Mouse (Mus musculus) forebrain, embryonic 15.5 days (tissue): ENCODE measurements around the gene Gnat1. TPM values are rescaled to one million over a fixed set of nuclear protein-coding genes. Genes with fewer than 3 reads are reported as not detected.

Experiments used
- ATAC-seq: fragments of 200-750 bp; cut with Nextera tagmentation; replicated peaks from 2 replicates; pipeline ENCODE4 v1.8.0; 2017; ENCODE audit warnings: mild to moderate bottlenecking, moderate TSS enrichment, moderate library complexity
- H3K27ac ChIP-seq: fragments of 300-500 bp; sonication (generic); replicated peaks from 2 replicates; pipeline ENCODE4 v1.5.1; 2015; ENCODE audit warnings: mild to moderate bottlenecking, inconsistent platforms
- H3K27me3 ChIP-seq: fragments of 300-500 bp; sonication (generic); 2 replicates; pipeline ENCODE4 v1.6.1; 2015; ENCODE audit warnings: inconsistent platforms
- H3K36me3 ChIP-seq: fragments of 300-500 bp; sonication (generic); 2 replicates; pipeline ENCODE4 v1.6.1; 2015; ENCODE audit warnings: mild to moderate bottlenecking, inconsistent platforms
- H3K4me1 ChIP-seq: fragments of 300-500 bp; sonication (generic); 2 replicates; pipeline ENCODE4 v1.6.1; 2015; ENCODE audit warnings: inconsistent platforms
- H3K4me2 ChIP-seq: fragments of 300-500 bp; sonication (generic); replicated peaks from 2 replicates; pipeline ENCODE4 v1.6.1; 2015; ENCODE audit warnings: mild to moderate bottlenecking, inconsistent platforms
- H3K4me3 ChIP-seq: fragments of 300-500 bp; sonication (generic); 2 replicates; pipeline ENCODE4 v1.5.1; 2015; ENCODE audit warnings: mild to moderate bottlenecking, inconsistent platforms
- H3K9ac ChIP-seq: fragments of 300-500 bp; sonication (generic); replicated peaks from 2 replicates; pipeline ENCODE4 v1.6.1; 2015; ENCODE audit warnings: mild to moderate bottlenecking, inconsistent platforms
- H3K9me3 ChIP-seq: fragments of 300-500 bp; sonication (generic); 2 replicates; pipeline ENCODE4 v1.6.1; 2016; ENCODE audit warnings: inconsistent platforms
- WGBS: fragments of 180-500 bp; shearing (Covaris S2); methylation state at CpG from one replicate; pipeline ENCODE4 v1.1.7; 2015; ENCODE audit warnings: mixed read lengths; 5-methylcytosine and 5-hydroxymethylcytosine counted together
- polyA plus RNA-seq: library from polyadenylated mRNA; unstranded; fragments of >200 nt; fragmentation: Nextera tagmentation; extraction: Ambion mirVana; gene quantifications from 2 replicates; pipeline ENCODE4 v1.2.1, GENCODE M21; 2015

The Gnat1 gene
- polyA plus RNA-seq = 1.7 and 1.8 TPM in 2 replicates

DNA sequence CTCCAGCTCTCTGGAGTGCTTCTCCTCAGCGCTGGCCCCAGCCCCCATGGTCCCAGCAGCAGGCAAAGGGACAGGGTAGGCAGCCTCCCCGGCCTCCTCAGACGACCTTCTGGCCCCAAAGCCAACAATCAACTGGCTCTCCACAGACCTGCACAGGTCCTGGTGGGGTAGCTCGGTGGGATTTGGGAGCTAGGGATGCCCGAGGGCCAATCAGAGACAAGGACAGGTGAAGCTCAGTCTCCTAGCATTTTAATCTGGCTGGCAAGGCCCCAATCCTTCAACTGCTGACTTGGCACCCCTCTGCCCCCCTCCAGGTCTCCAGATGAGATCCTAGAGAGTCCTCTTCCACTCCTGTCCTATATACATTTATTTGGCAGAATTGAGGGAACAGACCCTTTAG is at the start of gene Gnat1:
Gene Gnat1, minus strand, starts transcription at position 212 of the 400 bp plus-strand sequence.
- H3K4me3 ChIP-seq = no peak within 1 kb of the TSS
- H3K4me1 ChIP-seq = peaks cover 18% of the 10 kb centered on the region
- peaks cover 19% of the 10 kb centered on the region; the same call in 1 of the 2 replicates for H3K36me3 ChIP-seq
- H3K4me2 ChIP-seq = no peak within 1 kb of the TSS
- no peak within 1 kb of the TSS for H3K27ac ChIP-seq
- ATAC-seq = no peak
- no peaks in the 10 kb centered on the region for H3K9me3 ChIP-seq
- H3K27me3 ChIP-seq = peaks cover 25% of the 10 kb centered on the region
- 45% methylated on average over 5 of the region's 5 CpGs for WGBS
- H3K9ac ChIP-seq = no peak within 1 kb of the TSS

DNA sequence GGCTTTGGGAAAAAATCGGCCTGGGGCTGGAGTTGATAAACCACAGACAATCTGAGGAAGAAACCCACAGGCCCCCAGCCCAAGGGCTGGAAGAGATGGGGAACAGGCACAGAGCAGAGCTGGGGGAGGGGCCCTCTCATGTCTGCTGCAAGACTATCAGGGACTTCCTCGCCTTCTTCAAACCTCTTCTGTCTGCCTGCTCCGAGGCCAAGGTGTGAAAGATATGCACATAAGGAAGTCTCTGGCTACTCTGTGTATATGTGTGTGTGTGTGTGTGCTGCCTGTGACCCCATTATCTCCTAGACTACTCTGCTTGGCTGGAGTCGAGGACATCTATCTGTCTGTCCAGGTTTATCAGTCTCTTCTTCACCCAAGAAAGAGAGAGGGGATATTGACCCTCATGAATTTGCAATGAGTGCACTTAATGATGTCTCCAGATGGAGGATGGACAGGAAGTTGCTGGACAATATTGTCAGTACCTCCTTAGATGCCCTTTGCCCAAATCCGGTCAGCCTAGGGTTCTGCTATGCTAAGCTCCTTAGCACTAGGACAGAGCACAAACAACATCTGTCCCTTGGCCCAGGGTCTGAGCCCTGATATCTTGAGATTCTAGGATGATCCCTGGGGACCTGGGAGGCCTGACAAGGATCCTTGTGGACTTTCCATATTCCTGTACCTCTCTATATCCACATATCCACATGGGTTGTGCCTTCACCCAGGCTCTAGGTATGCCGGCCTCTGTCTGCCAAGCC is 49.6 kb upstream of the Gnat1 start:
- Histone ChIP-seq H3K4me3 (no peak overlapping the region), H3K4me1 (peaks cover 35% of the 10 kb centered on the region), H3K27me3 (no peaks in the 10 kb centered on the region), H3K9ac (no peak overlapping the region), H3K27ac (peak overlapping the region; percentile 63), H3K36me3 (no peaks in the 10 kb centered on the region), H3K4me2 (no peak overlapping the region), H3K9me3 (no peaks in the 10 kb centered on the region)
- WGBS = 73% methylated on average over 6 of the region's 6 CpGs
- ATAC-seq = no peak

DNA sequence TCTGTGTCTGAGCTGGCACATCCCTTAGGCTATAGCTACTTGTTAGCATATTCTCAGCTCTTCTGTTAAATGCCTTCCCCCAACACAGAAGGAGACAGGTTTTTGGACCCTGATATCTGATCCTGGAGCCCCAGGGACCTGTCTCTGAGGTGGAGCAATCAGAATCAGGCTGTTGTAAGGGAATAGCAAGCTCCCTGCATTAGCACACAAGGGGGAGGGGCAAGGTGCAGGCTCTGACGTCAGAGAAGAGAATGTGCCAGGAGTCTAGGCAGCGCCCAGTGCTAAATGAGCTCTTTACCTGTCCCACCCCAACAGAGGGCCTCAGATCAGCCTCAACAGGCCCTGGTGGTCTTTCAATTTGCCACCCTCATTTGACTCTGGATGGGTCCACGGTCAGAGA is 47.5 kb upstream of the Gnat1 start:
- H3K27ac ChIP-seq = no peak overlapping the region
- no peaks in the 10 kb centered on the region for H3K36me3 ChIP-seq
- no peaks in the 10 kb centered on the region for H3K9me3 ChIP-seq
- H3K4me1 ChIP-seq = peaks cover 49% of the 10 kb centered on the region
- no peak overlapping the region for H3K4me3 ChIP-seq
- 46% methylated on average over 3 of the region's 3 CpGs for WGBS
- H3K27me3 ChIP-seq = no peaks in the 10 kb centered on the region
- no peak overlapping the region for H3K4me2 ChIP-seq
- no peak for ATAC-seq
- H3K9ac ChIP-seq = no peak overlapping the region

- Histone ChIP-seq H3K27me3 (no peaks in the 10 kb centered on the region), H3K4me1 (peaks cover 37% of the 10 kb centered on the region), H3K36me3 (no peaks in the 10 kb centered on the region), H3K4me2 (no peak overlapping the region), H3K27ac (no peak overlapping the region), H3K9ac (no peak overlapping the region), H3K9me3 (no peaks in the 10 kb centered on the region), H3K4me3 (no peak overlapping the region)
- ATAC-seq = no peak
- 96% methylated on average over 1 of the region's 1 CpGs for WGBS
Observed at GRCm38 (mm10) chr9:107724796-107725195, 45.3 kb upstream of the Gnat1 start.

DNA sequence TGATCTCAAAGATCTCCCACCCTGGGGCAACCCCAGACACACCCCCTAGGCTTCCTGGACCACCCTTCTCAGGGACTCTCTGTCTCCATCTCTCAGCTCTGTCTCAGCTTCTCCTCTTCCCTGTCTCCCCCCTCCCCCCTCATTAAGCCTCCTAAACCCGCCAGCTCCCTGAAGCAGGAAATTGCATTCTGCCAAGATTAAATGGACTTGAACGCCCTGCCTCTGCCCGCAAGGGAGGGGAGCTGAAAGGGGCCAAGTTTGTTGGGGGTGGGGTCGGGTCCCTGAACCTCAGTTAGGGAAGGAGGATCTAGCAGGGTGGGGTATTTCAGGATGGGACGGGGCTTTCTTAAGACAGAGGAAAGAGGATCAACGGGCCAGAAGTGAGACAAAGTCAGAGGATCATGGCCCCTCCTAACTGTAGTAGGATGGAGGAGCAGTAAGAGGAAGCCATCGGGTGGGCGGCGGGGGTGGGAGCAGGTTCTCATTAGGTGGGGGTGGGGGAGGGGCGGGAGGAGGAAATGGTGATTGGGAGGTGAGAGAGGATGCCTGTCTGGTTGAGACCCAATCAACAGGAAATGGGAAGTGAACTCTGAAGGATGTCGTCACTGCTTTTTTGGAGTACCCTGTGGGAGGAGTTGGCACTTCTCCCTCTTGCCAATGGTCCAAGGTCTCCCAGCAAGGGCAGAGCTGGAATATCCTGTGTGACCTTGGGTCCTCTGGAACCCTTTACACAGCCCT is 44.5 kb upstream of the Gnat1 start:
- H3K9ac ChIP-seq = no peak overlapping the region
- H3K4me3 ChIP-seq = no peak overlapping the region
- H3K27ac ChIP-seq = no peak overlapping the region
- H3K36me3 ChIP-seq = no peaks in the 10 kb centered on the region
- no peaks in the 10 kb centered on the region for H3K27me3 ChIP-seq
- peaks cover 30% of the 10 kb centered on the region for H3K4me1 ChIP-seq
- no peaks in the 10 kb centered on the region for H3K9me3 ChIP-seq
- 0 out of 2 replicates have a peak overlapping the region, but pooled peaks have one; percentile 13 for H3K4me2 ChIP-seq
- peak; percentile 53 for ATAC-seq
- 1% methylated on average over 11 of the region's 11 CpGs for WGBS

GRCm38 (mm10) chr9:107723292-107723691 is 43.8 kb upstream of the Gnat1 start:
- H3K4me2 ChIP-seq = 0 out of 2 replicates have a peak overlapping the region, but pooled peaks have one; percentile 13
- H3K9me3 ChIP-seq = no peaks in the 10 kb centered on the region
- H3K4me3 ChIP-seq = no peak overlapping the region
- peaks cover 28% of the 10 kb centered on the region for H3K4me1 ChIP-seq
- H3K9ac ChIP-seq = no peak overlapping the region
- no peaks in the 10 kb centered on the region for H3K36me3 ChIP-seq
- ATAC-seq = peak; percentile 35; the same call in 1 of the 2 replicates
- 16% methylated on average over 6 of the region's 6 CpGs for WGBS
- H3K27ac ChIP-seq = no peak overlapping the region
- H3K27me3 ChIP-seq = no peaks in the 10 kb centered on the region

DNA sequence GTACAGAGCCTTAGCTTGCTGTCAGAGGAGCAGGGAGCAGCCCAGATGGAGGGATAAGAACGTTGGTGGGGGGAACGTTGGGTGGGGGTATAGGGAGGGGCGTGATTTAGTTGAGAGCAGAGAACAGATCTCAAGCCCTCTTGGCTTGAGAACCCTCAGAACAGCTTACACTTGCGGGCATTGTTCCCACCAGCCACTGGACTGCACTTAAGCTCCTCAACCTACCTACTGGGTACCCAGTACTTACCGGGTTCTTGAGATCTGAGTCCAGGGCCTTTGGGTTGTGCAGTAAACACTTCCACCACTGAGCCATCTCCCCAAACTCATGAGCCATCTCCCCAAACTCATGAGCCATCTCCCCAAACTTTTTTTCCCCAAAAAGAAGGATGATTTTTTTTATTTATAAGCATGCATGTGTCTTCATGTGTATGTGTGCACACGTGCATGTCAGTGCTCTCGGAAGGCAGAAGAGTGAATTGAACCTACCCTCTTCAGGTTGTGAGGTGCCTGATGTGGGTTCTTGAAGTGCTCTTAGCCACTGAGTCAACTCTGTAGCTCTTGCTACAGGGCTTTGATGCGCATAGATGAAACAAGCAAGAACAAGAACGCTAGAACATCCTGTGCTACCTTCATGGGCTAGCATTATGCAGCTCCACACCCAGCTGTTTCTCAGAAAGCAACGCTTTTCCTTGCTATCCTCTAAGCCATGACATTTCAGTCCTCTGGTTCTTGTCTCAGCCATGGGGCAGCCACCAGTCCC is 39.4 kb upstream of the Gnat1 start:
- Histone ChIP-seq H3K4me1 (peaks cover 29% of the 10 kb centered on the region), H3K27ac (no peak overlapping the region), H3K9ac (no peak overlapping the region), H3K36me3 (no peaks in the 10 kb centered on the region), H3K4me2 (no peak overlapping the region), H3K27me3 (no peaks in the 10 kb centered on the region), H3K9me3 (no peaks in the 10 kb centered on the region), H3K4me3 (no peak overlapping the region)
- WGBS = 84% methylated on average over 10 of the region's 10 CpGs
- ATAC-seq = no peak

DNA sequence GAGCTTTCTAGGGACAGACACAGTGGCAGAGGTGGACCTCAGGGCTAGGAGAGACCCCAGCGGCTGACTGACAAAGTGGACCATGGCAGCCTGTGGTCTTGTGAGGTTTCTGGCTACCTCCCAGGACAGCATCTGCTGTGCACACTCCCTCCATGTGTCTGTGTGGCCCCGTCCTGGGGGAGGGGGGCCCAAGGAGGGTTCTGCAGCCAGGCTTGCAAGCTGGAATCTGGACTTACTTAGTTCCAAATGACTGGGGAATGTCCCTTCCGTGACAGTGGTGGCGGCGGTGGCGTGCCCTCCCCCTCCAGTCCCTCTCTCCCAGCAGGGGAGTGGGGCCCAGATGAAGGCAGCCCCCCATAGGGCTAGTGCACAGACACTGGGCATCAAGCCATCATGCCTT is 37.4 kb upstream of the Gnat1 start:
- H3K36me3 ChIP-seq = no peaks in the 10 kb centered on the region
- no peak overlapping the region for H3K4me2 ChIP-seq
- H3K9ac ChIP-seq = no peak overlapping the region
- 31% methylated on average over 6 of the region's 6 CpGs for WGBS
- H3K4me3 ChIP-seq = no peak overlapping the region
- no peaks in the 10 kb centered on the region for H3K27me3 ChIP-seq
- ATAC-seq = no peak
- no peak overlapping the region for H3K27ac ChIP-seq
- no peaks in the 10 kb centered on the region for H3K9me3 ChIP-seq
- peaks cover 16% of the 10 kb centered on the region for H3K4me1 ChIP-seq

DNA sequence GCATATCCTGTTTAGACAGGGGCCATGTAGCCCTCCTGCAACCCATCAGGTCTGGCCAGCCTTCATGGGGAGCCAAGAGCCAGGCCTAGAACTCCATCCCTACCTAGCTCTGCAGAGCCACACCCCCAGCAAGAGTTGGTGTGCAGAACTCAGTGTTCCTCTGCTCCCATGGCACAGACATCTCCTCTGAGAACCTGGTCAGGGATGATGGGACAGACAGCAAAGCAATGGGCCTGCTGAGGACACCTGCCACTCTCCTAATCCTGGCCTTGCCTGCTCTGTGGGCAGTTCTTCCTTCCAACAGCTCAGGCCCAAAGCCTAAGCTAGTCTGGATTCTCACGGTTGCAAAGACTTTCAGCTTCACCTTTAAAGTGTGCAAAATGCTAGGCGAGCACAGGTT is 36.1 kb upstream of the Gnat1 start:
- Histone ChIP-seq H3K36me3 (no peaks in the 10 kb centered on the region), H3K27ac (no peak overlapping the region), H3K9me3 (no peaks in the 10 kb centered on the region), H3K4me1 (peaks cover 16% of the 10 kb centered on the region), H3K4me2 (no peak overlapping the region), H3K4me3 (no peak overlapping the region), H3K27me3 (no peaks in the 10 kb centered on the region), H3K9ac (no peak overlapping the region)
- 94% methylated on average over 2 of the region's 2 CpGs for WGBS
- no peak for ATAC-seq

DNA sequence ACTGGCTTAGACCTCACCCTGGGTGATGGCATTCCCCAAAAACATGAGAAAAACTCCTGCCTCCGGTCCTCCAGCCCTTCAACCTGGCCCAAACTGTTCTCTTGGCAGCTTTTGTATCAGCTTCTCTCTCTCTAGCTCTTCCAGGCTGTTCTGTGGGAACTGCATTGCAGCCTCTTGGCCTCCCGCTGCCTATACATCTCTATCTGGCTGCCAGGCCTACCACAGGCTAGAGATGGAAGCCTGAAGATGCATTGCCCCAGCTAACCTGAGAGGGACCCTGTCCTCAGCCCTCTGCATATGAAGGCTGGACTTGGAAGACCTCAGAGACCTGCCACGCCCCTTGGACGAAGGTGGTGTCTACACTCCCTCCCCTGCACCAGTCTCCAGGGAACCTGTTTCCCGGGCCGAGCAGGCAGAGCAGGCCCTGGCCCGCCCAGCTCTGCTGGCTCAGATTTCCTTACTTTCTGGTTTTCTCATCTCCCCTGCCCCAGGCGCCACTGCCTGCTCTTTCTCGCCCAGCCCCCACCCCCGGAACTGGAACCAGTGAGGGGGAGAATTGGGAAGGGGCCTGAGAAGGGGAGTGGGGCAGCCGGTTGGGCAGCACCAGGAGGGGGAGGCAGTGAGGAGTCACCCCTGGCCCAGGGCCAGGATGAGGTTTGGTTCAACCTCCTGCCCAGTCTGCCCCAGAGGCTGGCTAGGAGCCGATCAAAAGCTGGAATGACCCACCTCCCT is 34.9 kb upstream of the Gnat1 start:
- 0 out of 2 replicates have a peak overlapping the region, but pooled peaks have one; percentile 30 for H3K27ac ChIP-seq
- H3K4me1 ChIP-seq = peaks cover 23% of the 10 kb centered on the region
- 16% methylated on average over 12 of the region's 12 CpGs for WGBS

GRCm38 (mm10) chr9:107709697-107710483 is 30.4 kb upstream of the Gnat1 start, which contains the start of gene Sema3f:
Gene Sema3f (minus strand): TSS chr9:107710475.
- 0 out of 2 replicates have a peak, but pooled peaks cover 3% of the 10 kb centered on the region for H3K27me3 ChIP-seq
- peaks cover 58% of the 10 kb centered on the region for H3K4me1 ChIP-seq
- WGBS = under 1% methylated on average over 83 of the region's 86 CpGs

More for the DNA sequence above, 34.9 kb upstream of the Gnat1 start:
- Histone ChIP-seq H3K9me3 (no peaks in the 10 kb centered on the region), H3K4me2 (no peak overlapping the region), H3K36me3 (no peaks in the 10 kb centered on the region), H3K4me3 (no peak overlapping the region), H3K27me3 (no peaks in the 10 kb centered on the region), H3K9ac (no peak overlapping the region)
- no peak for ATAC-seq

More at GRCm38 (mm10) chr9:107709697-107710483, 30.4 kb upstream of the Gnat1 start, which contains the start of gene Sema3f:
- H3K4me2 ChIP-seq = peak within 1 kb of the TSS; percentile 72
- H3K9me3 ChIP-seq = no peaks in the 10 kb centered on the region
- ATAC-seq = peak; percentile 79
- H3K9ac ChIP-seq = peak within 1 kb of the TSS; percentile 63
- H3K27ac ChIP-seq = peak within 1 kb of the TSS; percentile 90
- H3K36me3 ChIP-seq = peaks cover 5% of the 10 kb centered on the region; the same call in 1 of the 2 replicates
- H3K4me3 ChIP-seq = peak within 1 kb of the TSS; percentile 63
